Mouse (Mus musculus) CH12.LX (cell line): ENCODE results near the gene Zbtb20.

Source experiments
- CTCF ChIP-seq, 2 experiments: IDR thresholded peaks in 1 of 2; conservative IDR thresholded peaks in 1 of 2; 2 replicates each; pipeline ENCODE4 v1.5.1; 2011 to 2012; ENCODE audit warnings: low read depth in 2 of 2, low read length in 2 of 2, improper control_type of control experiment in 1 of 2, inconsistent platforms in 1 of 2, mild to moderate bottlenecking in 1 of 2, moderate library complexity in 1 of 2
- EP300 ChIP-seq: IDR thresholded peaks from 2 replicates; pipeline ENCODE4 v1.6.1; 2011; ENCODE audit warnings: low read length, improper control_type of control experiment
- POLR2A ChIP-seq: IDR thresholded peaks from 2 replicates; pipeline ENCODE4 v1.6.1; 2011; ENCODE audit warnings: low read depth, mild to moderate bottlenecking, improper control_type of control experiment, low read length
- RCOR1 ChIP-seq: conservative IDR thresholded peaks from 2 replicates; pipeline ENCODE4 v1.6.1; 2012; ENCODE audit warnings: low read depth, mild to moderate bottlenecking, inconsistent platforms, low read length, improper control_type of control experiment
- ZKSCAN1 ChIP-seq: IDR thresholded peaks from 2 replicates; pipeline ENCODE4 v1.6.1; 2012; ENCODE audit warnings: low read depth, inconsistent platforms, low read length, improper control_type of control experiment, borderline replicate concordance

GRCm38 (mm10) chr16:43581551-43581950, 705.9 kb downstream of the Zbtb20 start:
- no peak for TF ChIP-seq POLR2A
- TF ChIP-seq EP300: no peak
- TF ChIP-seq RCOR1: no peak
- no peak for TF ChIP-seq CTCF (conservative IDR thresholded peaks at IDR 0.05 in 1 of 2, IDR thresholded peaks at IDR 0.05 in 1 of 2; ENCODE audit: low read depth in 2 of 2, low read length in 2 of 2)
- TF ChIP-seq ZKSCAN1: no peak
